Mouse (Mus musculus) ovary, adult 18-20 months (tissue): ENCODE measurements around the gene Psmc6.

Experiments
- DNase-seq: peaks from one replicate; pipeline ENCODE4 v3.0.0; 2022; ENCODE audit warnings: low spot score, mixed read lengths

Gene Psmc6

GRCm38 (mm10) chr14:45329589-45330181, at the start of gene Psmc6:
Psmc6 (plus strand) TSS chr14:45329788.
- peak; percentile 89 for DNase-seq

DNA sequence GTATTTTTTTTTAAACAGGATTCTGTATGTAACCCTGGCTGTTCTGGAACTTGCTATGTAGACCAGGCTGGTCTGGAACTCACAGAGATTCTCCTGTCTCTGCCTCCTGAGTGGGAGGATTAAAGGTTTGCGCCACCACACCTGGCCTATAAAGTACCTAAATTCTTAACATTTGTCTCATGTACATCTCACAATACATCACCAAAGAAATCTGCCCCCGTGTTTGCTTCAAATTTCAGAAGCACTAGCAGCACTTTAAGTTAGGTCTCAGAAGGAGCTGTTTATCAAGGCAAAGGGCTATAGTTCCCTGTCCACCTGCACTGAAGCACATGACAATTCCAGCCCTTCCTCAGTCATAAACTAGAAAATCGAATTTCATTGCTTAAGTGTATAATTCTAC, 47.5 kb upstream of the Psmc6 start:
- DNase-seq, result no peak

GRCm38 (mm10) chr14:45291608-45292007, 38.0 kb upstream of the Psmc6 start:
- DNase-seq, result no peak

DNA sequence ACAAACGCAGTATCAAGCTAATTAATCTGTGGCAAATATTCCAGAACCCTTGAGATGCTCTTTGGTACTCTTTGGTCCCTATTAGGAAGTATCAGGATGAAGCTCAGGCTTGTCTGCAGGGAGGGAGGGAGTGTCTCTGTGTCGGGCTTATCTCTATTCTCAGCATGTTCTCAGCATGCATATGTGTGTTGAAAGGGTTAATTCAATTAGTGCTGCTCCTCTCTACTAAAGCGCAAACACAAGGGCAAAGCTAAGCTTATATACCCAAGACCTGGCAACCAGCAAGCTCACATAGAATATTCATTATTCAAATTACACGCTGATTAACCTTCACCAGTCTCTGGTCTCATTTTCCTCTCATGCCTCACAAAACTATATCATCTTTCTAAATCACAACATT, 25.6 kb upstream of the Psmc6 start:
- no peak for DNase-seq

DNA sequence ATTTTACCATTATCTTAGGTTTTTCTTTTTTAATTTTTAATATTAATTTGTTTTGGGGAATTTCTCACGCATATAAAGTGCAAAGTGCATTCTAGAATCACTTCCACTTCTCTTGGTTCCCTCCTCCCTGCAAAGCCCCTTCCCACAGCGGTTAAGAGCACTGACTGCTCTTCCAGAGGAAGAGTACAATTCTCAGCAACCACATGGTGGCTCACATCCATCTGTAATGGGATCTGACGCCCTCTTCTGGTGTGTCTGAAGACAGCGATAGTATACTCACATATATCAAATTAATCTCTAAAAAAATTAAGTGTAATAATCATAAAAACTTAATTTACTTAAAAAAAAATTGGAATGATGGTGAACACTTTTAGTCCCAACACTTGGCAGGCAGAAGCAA, 25.2 kb upstream of the Psmc6 start:
- DNase-seq, result no peak

DNA sequence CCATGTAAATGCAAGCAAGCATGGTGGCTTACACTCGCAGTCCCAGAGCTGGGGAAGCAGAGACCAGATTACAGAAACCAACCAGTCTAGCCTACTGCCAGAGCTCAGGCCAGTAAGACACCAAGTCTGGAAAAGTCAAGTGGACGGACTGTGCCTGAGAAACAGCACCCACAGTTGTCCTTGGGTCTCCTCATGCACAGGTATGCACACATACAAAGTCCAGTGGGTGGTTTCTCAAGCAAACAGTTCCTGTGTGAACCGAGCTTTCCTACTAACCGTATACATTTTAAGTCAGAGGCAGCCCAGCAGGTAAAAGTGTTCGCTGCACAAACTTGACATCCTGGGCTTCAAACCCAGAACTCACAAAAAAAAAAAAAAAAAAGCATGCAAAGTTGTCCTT, 23.7 kb upstream of the Psmc6 start:
- DNase-seq, result no peak

GRCm38 (mm10) chr14:45307630-45308328, 21.8 kb upstream of the Psmc6 start:
- DNase-seq, result no peak

DNA sequence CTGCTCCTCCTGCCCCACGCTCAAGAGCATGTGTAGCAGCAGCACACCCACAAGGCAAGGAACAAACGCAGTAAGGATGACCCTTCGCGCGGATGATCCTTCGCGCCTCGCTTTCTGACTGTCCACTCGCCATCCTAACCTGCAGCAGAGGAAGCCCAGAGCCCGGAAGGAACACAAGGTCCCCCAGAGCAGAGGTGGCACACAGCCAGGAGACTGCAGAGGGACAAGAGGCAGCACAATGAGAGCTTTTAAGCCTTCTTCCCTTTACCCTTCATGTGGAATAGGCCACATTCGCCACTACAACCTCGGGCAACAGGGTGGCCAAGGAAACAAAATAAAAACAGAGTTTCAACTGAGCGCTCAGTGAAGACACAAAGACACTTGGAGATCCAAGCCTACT, 19.9 kb upstream of the Psmc6 start:
- no peak for DNase-seq

DNA sequence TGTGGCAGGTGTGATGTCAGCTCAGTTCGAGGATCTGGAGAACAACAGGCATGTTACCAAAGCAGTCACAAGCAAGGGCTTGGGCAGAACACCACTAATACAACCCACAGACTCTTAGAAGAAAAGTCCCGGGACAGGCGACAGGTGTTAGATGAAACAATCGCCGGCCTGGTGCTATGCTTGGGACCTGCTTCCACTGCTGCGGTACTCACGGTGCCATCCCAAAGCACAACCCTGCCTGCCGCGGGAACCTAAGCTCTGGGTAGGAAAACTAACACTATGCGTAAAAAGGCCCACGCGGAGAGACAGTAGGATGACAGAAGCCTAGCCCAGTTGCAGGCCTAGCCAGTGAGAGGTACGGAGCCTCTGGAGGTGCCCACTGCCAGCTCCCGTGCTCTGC, 19.5 kb upstream of the Psmc6 start:
- no peak for DNase-seq

DNA sequence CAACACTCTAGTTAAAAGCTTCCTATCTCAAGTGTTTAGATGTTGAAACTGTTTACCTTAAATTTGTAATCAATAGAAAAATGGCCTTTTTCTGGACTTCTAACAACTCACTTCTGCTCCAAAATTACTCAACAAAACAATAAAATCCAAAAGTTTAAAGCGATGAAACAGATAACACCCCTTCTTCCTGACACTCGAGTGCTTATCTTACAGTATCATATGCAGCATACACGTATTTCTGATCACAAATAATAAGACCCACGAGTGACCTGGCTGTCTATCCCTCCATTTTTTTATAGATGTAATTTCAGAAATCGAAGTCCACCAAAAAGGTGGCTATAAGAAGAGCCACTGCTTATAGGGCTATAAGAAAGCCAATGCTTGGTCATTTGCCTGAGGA, 12.7 kb upstream of the Psmc6 start:
- DNase-seq, result no peak

DNA sequence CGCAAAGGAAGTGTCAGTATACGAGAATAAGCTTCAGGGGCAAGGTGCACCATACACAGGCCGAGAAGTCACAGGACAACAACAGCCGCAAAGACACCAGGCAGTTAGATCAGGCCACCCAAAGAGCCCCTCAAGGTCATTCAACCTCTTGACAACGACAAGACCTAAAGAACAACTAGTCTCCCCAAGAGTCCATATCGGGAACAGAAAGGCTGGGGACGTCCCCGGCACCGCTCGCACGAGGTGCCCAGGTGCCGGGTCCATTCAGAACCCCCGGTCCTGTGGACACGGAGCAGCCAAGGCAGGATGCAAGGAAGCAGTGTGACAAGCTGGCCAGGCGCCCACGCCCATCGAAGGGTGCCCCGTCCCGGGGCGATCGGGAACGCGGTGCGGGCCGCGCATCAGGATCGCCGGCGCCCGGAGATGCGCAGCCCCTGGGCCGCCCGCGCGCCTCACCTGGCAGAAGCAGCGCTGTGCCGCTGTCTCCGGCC, 11.6 kb upstream of the Psmc6 start:
- DNase-seq, result no peak

GRCm38 (mm10) chr14:45318426-45319236, 11.0 kb upstream of the Psmc6 start, which contains the start of gene Ero1l:
Ero1l (minus strand) TSS chr14:45318771.
- peak; percentile 65 for DNase-seq

GRCm38 (mm10) chr14:45319237-45319610, 10.4 kb upstream of the Psmc6 start:
- DNase-seq, result no peak

DNA sequence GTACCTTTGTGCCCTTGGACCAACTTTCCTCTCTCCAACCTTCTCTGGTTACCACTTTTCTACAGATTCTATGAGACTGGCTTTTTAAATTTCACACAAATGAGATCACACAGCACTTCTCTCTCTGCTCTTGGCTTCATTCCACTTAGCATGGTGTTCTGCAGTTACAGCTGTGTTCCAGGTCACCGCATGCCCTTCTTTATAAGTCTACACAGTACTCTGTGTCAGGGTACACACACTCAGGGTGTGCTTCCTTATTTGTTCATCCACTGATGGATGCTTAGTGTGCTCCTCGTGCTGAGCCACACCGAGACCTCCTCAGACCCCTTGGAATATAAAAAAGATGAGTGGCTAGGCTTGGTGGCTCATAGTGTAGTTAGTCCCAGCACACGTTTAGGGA, 9.5 kb upstream of the Psmc6 start:
- no peak for DNase-seq

GRCm38 (mm10) chr14:45321067-45321466, 8.5 kb upstream of the Psmc6 start:
- DNase-seq, result no peak

GRCm38 (mm10) chr14:45321622-45322021, 8.0 kb upstream of the Psmc6 start:
- no peak for DNase-seq

DNA sequence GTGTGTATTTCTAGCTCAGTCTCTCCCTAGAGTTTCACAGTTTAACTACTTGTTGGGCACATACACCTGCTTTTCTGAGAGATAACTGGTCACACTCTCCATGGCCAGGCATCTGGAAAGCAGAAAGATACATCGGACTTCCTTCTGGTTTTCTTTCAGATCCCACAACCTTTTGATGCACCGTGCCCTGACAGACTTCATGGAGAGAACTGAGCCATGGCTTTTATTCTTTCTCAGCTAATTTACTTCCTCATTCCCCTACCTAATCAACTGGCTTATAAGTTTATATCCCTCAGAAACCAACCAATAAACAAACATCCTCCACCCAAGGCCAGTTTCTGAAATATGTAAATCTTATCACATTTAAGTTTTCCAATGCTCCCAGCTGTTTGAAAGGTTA, 7.1 kb upstream of the Psmc6 start:
- DNase-seq, result no peak

DNA sequence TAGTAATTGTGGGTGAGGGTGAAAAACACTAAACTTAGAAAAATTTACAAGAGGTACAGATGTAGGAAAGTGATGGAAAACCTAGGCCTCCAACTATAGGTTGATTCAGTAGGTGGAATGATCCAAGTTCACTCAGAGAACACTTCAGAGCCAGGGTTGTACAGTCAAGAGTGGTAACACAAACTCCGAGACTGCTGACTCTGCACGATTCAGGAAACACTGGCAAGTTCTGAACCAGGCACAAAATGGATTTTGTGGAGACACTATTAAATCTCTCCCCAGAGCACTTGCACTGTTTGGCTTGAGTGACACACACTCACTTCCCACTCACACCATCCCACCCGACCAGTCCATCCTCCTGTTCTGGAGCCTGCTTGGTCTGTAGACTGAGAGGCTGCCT, 6.3 kb upstream of the Psmc6 start:
- DNase-seq, result no peak

DNA sequence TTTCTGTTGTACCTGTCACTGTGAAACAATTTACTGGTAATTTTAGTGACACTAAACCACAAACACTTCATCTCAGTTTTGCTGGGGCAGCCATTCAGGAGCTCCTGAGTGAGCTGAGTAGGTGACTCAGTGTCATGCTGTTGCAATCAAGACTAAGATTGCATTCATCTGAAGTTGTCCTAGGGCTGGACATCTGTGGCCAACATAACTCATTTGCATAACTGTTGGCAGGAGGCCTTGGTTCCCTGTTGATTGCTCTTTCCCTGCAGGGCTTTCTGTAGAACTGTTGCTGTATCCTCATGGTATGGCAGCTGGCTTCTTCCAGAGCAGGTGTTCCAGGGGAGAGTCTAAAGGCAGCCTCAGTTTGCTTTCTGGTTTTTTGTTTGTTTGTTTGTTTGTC, 4.1 kb upstream of the Psmc6 start:
- DNase-seq, result no peak

DNA sequence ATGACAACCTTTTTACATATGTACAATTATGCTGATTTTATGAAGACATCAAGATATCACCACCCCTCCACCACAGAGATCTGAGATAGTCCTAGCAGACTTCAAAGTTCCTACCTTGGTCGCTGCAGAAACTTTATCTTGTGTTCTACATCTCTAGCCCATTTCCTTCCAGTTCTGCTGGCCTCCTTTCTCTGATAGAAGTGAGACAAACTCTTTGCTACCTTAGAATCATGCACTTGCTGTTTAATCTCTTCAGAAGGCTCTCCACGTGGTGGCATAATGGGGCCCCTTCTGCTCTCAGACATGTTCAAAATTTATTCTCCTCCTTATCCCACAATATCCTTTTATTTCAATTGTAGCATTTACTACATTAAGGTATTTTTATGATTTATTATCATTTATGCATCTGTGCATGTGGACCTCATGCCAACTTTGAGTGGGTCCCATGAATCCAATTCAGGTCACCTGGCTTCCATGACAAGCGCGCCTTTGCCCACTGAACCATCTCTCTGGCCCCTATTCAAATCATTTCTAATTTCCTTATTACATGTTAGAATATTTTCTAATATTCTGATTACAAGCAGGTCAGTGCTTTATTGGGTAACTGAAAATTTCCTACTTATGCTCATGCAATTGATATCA, 1.4 kb upstream of the Psmc6 start:
- DNase-seq, result no peak

DNA sequence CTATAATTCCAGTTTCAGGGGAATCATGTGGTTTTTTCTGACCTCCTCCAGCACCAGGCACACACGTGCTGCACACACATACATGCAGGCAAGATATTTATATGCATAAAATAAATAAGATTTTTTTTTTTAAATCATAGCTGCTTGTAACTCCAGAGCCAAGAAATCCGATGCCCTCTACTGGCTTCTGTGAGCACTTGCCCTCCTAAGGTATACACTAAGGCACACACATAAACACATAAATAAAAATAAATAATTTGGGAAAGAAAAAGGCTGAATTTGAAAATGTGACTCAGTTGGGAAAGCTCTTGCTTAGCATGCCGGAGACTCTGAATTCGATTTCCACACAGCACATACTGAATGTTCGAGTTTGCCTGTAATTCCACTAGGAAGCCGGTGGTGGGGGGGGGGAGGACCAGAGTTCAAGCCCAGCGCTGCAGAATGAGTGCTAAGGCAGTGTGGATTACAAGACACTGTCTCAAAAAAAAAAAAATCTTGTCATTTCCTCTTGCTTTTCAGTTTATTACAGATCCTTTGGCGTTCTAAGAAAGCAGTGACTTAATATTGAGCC, 485 bp upstream of the Psmc6 start:
- no peak for DNase-seq
